Mouse (Mus musculus) CH12.LX (cell line): ENCODE data around the gene Sema6d.

Source experiments
- CTCF ChIP-seq, 2 experiments: IDR thresholded peaks in 1 of 2; conservative IDR thresholded peaks in 1 of 2; 2 replicates each; pipeline ENCODE4 v1.5.1; 2011 to 2012; ENCODE audit warnings: low read depth in 2 of 2, low read length in 2 of 2, improper control_type of control experiment in 1 of 2, inconsistent platforms in 1 of 2, mild to moderate bottlenecking in 1 of 2, moderate library complexity in 1 of 2
- KAT2A ChIP-seq: IDR thresholded peaks from 2 replicates; pipeline ENCODE4 v1.6.1; 2012; ENCODE audit warnings: low read length, improper control_type of control experiment, inconsistent platforms; ENCODE audit not compliant: insufficient replicate concordance
- MAFK ChIP-seq: IDR thresholded peaks from 2 replicates; pipeline ENCODE4 v1.6.1; 2011; ENCODE audit warnings: low read length, improper control_type of control experiment; ENCODE audit not compliant: insufficient replicate concordance
- MEF2A ChIP-seq: IDR thresholded peaks from 2 replicates; pipeline ENCODE4 v1.6.1; 2014; ENCODE audit warnings: low read depth, mild to moderate bottlenecking, inconsistent platforms, low read length, improper control_type of control experiment, borderline replicate concordance
- NELFE ChIP-seq: IDR thresholded peaks from 2 replicates; pipeline ENCODE4 v1.6.1; 2011; ENCODE audit warnings: low read depth, low read length, improper control_type of control experiment
- NRF1 ChIP-seq: IDR thresholded peaks from 2 replicates; pipeline ENCODE4 v1.6.1; 2014; ENCODE audit warnings: low read depth, mild to moderate bottlenecking, inconsistent platforms, low read length, improper control_type of control experiment, moderate library complexity
- POLR2A ChIP-seq: IDR thresholded peaks from 2 replicates; pipeline ENCODE4 v1.6.1; 2011; ENCODE audit warnings: low read depth, mild to moderate bottlenecking, improper control_type of control experiment, low read length
- RAD21 ChIP-seq: IDR thresholded peaks from 2 replicates; pipeline ENCODE4 v1.6.1; 2011; ENCODE audit warnings: low read depth, mild to moderate bottlenecking, low read length, improper control_type of control experiment, moderate library complexity
- SIN3A ChIP-seq: IDR thresholded peaks from 2 replicates; pipeline ENCODE4 v1.6.1; 2012; ENCODE audit warnings: low read length, improper control_type of control experiment, inconsistent platforms

GRCm38 (mm10) chr2:124224328-124224727 is 134.6 kb downstream of the Sema6d start:
- TF ChIP-seq RAD21 (no peak), CTCF (conservative IDR thresholded peaks at IDR 0.05 in 1 of 2, IDR thresholded peaks at IDR 0.05 in 1 of 2; ENCODE audit: low read depth in 2 of 2, low read length in 2 of 2) (no peak), NRF1 (no peak), POLR2A (no peak), NELFE (no peak), KAT2A (no peak), MEF2A (no peak), MAFK (no peak), SIN3A (no peak)
